Mouse (Mus musculus): Measurements from ENCODE around the gene Mis12.

- no peak for TF ChIP-seq CTCF (conservative IDR thresholded peaks at IDR 0.05; ENCODE audit: insufficient read depth, insufficient read length, low read depth, low read length)
- no peak for TF ChIP-seq POLR2A (IDR thresholded peaks at IDR 0.05; ENCODE audit: low read depth, low read length)
Measured at GRCm38 (mm10) chr11:70975193-70975592, 44.2 kb upstream of the Mis12 start.
